Mouse (Mus musculus) limb, embryonic 14.5 days (tissue): ENCODE results near the gene Gstp1. TPM values are rescaled to one million over a fixed set of nuclear protein-coding genes. Genes with fewer than 3 reads are reported as not detected.

Experiments used
- ATAC-seq: fragments of 200-750 bp; cut with Nextera tagmentation; 2 replicates; pipeline ENCODE4 v1.8.0; 2017; ENCODE audit warnings: low read depth, moderate number of reproducible peaks, moderate TSS enrichment; ENCODE audit not compliant: low FRiP score
- DNase-seq: peaks from one replicate; pipeline ENCODE4 v3.0.0-alpha.2; 2015; ENCODE audit warnings: low spot score
- H3K27ac ChIP-seq: fragments of 300-500 bp; sonication (generic); replicated peaks from 2 replicates; pipeline ENCODE4 v1.5.1; 2014; ENCODE audit warnings: low read depth, mild to moderate bottlenecking, low read length, moderate library complexity, mixed read lengths
- H3K27me3 ChIP-seq: fragments of 300-500 bp; sonication (generic); 2 replicates; pipeline ENCODE4 v1.6.1; 2014; ENCODE audit warnings: low read length, mixed read lengths; ENCODE audit not compliant: control insufficient read depth, insufficient read depth
- H3K36me3 ChIP-seq: fragments of 300-500 bp; sonication (generic); 2 replicates; pipeline ENCODE4 v1.6.1; 2014; ENCODE audit warnings: mild to moderate bottlenecking, low read length, moderate library complexity, mixed read lengths; ENCODE audit not compliant: control insufficient read depth, insufficient read depth
- H3K4me1 ChIP-seq: fragments of 300-500 bp; sonication (generic); 2 replicates; pipeline ENCODE4 v1.6.1; 2014; ENCODE audit warnings: antibody characterized with exemption, low read length, mixed read lengths; ENCODE audit not compliant: control insufficient read depth, insufficient read depth
- H3K4me2 ChIP-seq: fragments of 300-500 bp; sonication (generic); replicated peaks from 2 replicates; pipeline ENCODE4 v1.6.1; 2014; ENCODE audit warnings: low read depth, mild to moderate bottlenecking, low read length, moderate library complexity; ENCODE audit not compliant: severe bottlenecking
- H3K4me3 ChIP-seq: fragments of 300-500 bp; sonication (generic); replicated peaks from 2 replicates; pipeline ENCODE4 v1.5.1; 2014; ENCODE audit warnings: low read length
- H3K9ac ChIP-seq: fragments of 300-500 bp; sonication (generic); 2 replicates; pipeline ENCODE4 v1.6.1; 2014; ENCODE audit warnings: mild to moderate bottlenecking, low read depth, low read length, moderate library complexity; ENCODE audit not compliant: severe bottlenecking
- H3K9me3 ChIP-seq: fragments of 300-500 bp; sonication (generic); 2 replicates; pipeline ENCODE4 v1.6.1; 2016; ENCODE audit warnings: low read length; ENCODE audit not compliant: control insufficient read depth
- POLR2A ChIP-seq: fragments of 200-500 bp; IDR thresholded peaks from 2 replicates; pipeline ENCODE4 v1.8.0; 2012; ENCODE audit warnings: inconsistent platforms, mild to moderate bottlenecking, moderate library complexity, borderline replicate concordance; ENCODE audit not compliant: insufficient read depth, insufficient read length; ENCODE audit errors: extremely low read depth
- WGBS: fragments of 180-500 bp; shearing (Covaris S2); extraction: QIAGEN DNeasy Blood & Tissue Kit; methylation state at CpG from one replicate; pipeline ENCODE4 v1.1.7; 2014; 5-methylcytosine and 5-hydroxymethylcytosine counted together
- polyA plus RNA-seq, 2 experiments: library from polyadenylated mRNA; depleted of rRNA in 1 of 2; stranded (reverse) in 1 of 2; unstranded in 1 of 2; fragments of >200 nt; fragmentation: Nextera tagmentation in 1 of 2; extraction: Ambion mirVana in 1 of 2; gene quantifications; 2 replicates each; pipeline versions ENCODE4 v1.2.1 to v1.2.3; 2012 to 2014

Gstp1 gene
- polyA plus RNA-seq, 2 experiments: 291 to 508 TPM

DNA sequence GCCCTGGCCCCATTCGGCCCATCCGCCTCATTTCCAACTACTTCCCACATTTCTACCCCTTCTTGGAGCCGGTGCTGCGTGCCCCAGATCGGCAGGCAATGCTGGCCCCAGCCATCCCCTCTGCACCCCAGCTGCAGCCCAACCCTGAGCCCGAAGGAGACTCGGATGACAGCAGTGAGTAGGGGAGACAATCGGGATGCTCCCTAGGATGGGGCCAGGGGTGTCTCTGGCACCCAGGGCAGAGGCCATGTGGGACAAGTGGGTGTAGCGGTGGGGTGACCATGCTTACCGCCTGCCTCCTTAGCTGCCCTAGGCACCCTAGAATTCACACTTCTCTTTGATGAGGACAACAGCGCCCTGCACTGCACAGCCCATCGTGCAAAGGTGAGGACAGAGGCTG is 34.1 kb downstream of the Gstp1 start:
- Histone ChIP-seq H3K4me3 (no peak overlapping the region), H3K27me3 (no peaks in the 10 kb centered on the region), H3K36me3 (peaks cover 42% of the 10 kb centered on the region), H3K4me1 (peaks cover 12% of the 10 kb centered on the region), H3K4me2 (no peak overlapping the region), H3K9me3 (no peaks in the 10 kb centered on the region), H3K9ac (no peak overlapping the region), H3K27ac (no peak overlapping the region)
- TF ChIP-seq POLR2A: no peak
- ATAC-seq (no peak), DNase-seq (no peak)
- 66% methylated on average over 12 of the region's 12 CpGs for WGBS

DNA sequence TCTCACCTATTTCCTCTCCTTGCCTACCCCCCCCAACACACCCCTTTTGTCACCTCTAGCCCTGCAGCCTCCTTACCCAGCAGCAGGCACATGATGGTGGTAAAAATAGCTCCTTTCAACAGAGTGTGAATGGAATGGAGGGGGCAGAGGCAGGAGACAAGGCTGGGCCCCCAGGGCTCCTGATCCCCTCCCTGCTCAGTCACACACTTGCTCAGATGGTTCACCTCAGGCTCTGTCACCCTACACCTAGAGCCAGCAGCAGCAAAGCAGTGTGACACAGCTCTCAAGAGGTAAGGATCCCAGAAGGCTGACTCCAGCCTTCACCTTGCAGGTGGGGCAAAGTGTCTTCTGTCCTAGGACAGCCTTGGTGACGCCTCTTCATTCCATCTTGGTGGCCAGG is 34.7 kb downstream of the Gstp1 start, which contains the start of gene Doc2g:
Doc2g (plus strand) TSS at position 202 of the 400 bp plus-strand sequence.
- no peak for TF ChIP-seq POLR2A
- WGBS: 70% methylated on average over 1 of the region's 1 CpGs
- ATAC-seq: no peak

DNA sequence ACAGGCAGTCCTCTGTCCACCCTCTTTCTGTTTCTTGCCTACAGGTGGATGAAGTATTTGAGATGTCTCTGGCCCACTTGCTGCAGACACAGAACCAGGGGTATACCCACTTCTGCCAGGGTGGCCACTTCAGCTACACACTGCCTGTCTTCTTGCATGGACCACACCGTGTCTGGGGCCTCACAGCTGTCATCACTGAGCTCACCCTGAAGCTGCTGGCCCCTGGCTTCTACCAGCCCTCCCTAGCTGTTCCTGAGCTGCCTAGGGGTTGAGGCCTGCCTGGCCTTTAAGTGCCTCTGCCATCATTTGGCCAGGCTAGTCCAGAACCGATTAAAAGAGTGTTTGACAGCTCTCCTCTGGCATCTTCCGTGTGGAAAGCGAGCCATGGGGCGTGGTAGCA is 36.0 kb downstream of the Gstp1 start:
- no peak for DNase-seq
- H3K4me3 ChIP-seq: no peak overlapping the region
- 89% methylated on average over 5 of the region's 5 CpGs for WGBS
- peaks cover 23% of the 10 kb centered on the region for H3K36me3 ChIP-seq
- no peak for TF ChIP-seq POLR2A
- H3K9ac ChIP-seq: peak overlapping the region; percentile 81; the same call in 1 of the 2 replicates
- H3K27me3 ChIP-seq: no peaks in the 10 kb centered on the region
- no peak overlapping the region for H3K27ac ChIP-seq
- peaks cover 12% of the 10 kb centered on the region for H3K4me1 ChIP-seq
- no peaks in the 10 kb centered on the region for H3K9me3 ChIP-seq
- no peak for ATAC-seq
- no peak overlapping the region for H3K4me2 ChIP-seq

More for the DNA sequence above, 34.7 kb downstream of the Gstp1 start, which contains the start of gene Doc2g:
- Histone ChIP-seq H3K4me1 (peaks cover 12% of the 10 kb centered on the region), H3K4me3 (no peak within 1 kb of the TSS), H3K9ac (0 out of 2 replicates have a peak within 1 kb of the TSS, but pooled peaks have one; percentile 5), H3K36me3 (peaks cover 37% of the 10 kb centered on the region), H3K27ac (no peak within 1 kb of the TSS), H3K27me3 (no peaks in the 10 kb centered on the region), H3K9me3 (no peaks in the 10 kb centered on the region), H3K4me2 (no peak within 1 kb of the TSS)
- DNase-seq: no peak

DNA sequence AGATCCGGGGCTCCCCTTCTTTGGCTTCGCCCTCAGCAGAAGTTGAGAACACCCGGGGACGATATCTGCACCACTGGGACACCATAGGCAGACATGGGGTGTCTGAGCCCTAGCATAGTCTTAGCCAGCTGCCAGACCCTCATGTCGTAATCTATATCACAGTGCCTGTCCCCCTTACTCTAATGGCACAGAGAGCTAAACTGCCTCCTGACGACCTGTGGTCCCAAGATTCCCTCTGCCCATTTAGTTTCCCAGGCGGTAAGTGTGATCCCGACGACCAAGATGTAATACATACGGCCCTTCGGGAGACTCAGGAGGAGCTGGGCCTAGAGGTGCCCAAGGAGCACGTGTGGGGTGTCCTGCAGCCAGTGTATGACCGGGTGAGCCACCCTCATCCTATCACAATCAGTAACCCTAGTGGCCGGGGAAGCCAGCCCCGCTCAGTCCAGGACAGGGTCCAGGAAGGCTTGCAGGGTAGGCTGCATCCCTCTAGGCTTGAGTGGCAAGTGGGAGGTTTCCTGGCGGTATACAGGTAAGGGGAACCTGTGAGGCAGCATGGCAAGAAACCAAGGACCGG is 36.7 kb downstream of the Gstp1 start:
- peak overlapping the region; percentile 70 for H3K4me3 ChIP-seq
- peak overlapping the region; percentile 85 for H3K4me2 ChIP-seq
- H3K9me3 ChIP-seq: no peaks in the 10 kb centered on the region
- peaks cover 16% of the 10 kb centered on the region for H3K36me3 ChIP-seq
- 13% methylated on average over 16 of the region's 17 CpGs for WGBS
- no peak for TF ChIP-seq POLR2A
- no peaks in the 10 kb centered on the region for H3K27me3 ChIP-seq
- peak overlapping the region; percentile 93 for H3K27ac ChIP-seq
- no peak for DNase-seq
- peak overlapping the region; percentile 81 for H3K9ac ChIP-seq
- peaks cover 12% of the 10 kb centered on the region for H3K4me1 ChIP-seq
- no peak for ATAC-seq

DNA sequence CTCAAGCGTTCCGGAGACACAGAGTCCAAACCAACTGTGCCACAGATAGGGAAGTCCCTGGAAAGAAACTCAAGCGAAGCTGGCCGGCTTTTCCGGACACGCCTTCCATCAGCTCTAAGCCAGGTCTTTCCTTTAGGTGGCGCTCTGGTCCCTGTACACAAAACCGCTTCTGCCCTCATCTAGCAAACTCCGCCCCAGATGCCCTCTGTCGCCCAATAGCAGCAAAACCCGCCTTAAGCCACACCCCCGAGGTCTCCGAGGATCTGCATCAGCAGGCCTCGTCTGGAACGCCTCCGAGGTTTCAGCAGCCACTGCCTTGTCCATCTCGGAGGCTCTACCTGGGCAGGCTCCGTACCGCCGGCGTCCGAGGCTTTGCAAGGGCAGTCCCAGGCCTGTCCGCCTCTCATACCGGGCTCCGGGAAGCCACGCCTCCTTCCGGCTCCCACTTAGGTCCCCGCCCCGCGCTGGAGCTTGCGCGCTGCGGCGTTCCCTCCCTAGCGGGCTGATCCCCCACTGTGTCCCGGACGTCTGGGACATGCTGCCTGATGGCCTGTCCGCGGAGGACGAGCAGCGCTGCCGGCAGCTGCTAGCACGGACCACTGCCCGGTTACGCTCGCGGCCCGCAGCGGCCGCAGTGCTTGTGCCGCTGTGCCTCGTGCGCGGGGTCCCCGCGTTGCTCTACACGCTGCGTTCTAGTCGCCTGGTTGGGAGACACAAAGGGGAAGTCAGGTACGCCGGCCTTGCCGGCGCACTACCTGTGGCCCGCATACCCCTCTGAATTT is 37.5 kb downstream of the Gstp1 start, which contains the start of the genes Nudt8 and Gm49405:
Nudt8 (plus strand) TSS at position 462 of the 782 bp plus-strand sequence.
Gm49405 (plus strand) TSS at position 508 of the 782 bp plus-strand sequence.
- DNase-seq (peak; percentile 97), ATAC-seq (peak; percentile 92)
- Histone ChIP-seq H3K27ac (peak within 1 kb of the TSS; percentile 93), H3K27me3 (no peaks in the 10 kb centered on the region), H3K36me3 (peaks cover 9% of the 10 kb centered on the region), H3K9me3 (no peaks in the 10 kb centered on the region), H3K4me1 (peaks cover 12% of the 10 kb centered on the region), H3K9ac (peak within 1 kb of the TSS; percentile 81), H3K4me3 (peak within 1 kb of the TSS; percentile 70), H3K4me2 (peak within 1 kb of the TSS; percentile 85)
- WGBS: 1% methylated on average over 50 of the region's 64 CpGs
- peak; percentile 93; the same call in 1 of the 2 replicates for TF ChIP-seq POLR2A
